27 mouse cellular contexts compared by ENCODE assay signal in the genomic region with DNA sequence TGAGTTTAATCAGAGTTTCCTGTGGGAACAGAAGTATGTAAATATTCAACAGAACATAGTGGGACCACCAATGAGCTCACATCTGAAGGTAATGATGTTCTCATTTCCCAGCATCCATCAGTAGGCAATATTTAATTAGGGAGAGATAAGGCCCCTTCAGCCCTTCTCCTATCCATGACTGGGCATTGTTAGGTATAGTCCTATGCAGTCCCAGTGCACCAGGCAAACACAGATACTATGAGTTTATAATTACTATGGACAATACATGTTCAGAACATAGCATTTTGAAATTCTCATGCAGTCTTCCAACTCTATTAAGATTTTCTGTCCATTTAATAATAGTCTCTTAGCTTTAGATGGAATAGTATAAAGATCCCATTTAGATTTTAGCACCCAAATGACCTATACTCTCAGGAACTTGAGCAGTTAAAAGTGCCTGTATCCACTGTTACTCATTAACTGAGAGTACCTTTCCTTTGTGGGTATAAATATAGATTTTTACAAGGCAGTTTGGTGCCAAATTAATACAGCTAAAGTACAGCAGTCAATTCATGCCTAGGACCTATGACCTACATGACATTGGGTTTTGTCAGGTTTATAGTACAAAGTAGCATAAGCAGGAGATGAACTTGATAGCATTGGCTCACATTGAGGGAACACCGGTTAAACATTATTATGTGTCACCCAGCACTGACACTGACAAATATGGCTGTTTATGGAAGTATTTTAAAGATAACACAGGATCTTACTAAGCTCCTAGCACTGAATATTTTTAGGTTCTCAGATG. TPM values are rescaled to one million over a fixed set of nuclear protein-coding genes. Genes with fewer than 3 reads are reported as not detected.
"Had no signal": no experiment of that assay in that cellular context is flagged by ENCODE, and none has a peak within 500 bp of the region (broad histone marks: within the 10 kb centered on the region; RNA-seq: fewer than 3 reads in every experiment).

No protein-coding gene starts in this region.

- H3K4me2 ChIP-seq: hindbrain, embryonic 15.5 days; limb, embryonic 12.5 days; limb, embryonic 15.5 days; liver, embryonic 15.5 days; lung, embryonic 14.5 days; midbrain, embryonic 13.5 days; neural tube, embryonic 13.5 days; stomach, embryonic 15.5 days had no signal

- H3K9me3 ChIP-seq: hindbrain, embryonic 15.5 days; limb, embryonic 12.5 days; limb, embryonic 15.5 days; liver, embryonic 15.5 days; megakaryocyte, embryonic 14.5 days; midbrain, embryonic 10.5 days; midbrain, embryonic 13.5 days; neural tube, embryonic 13.5 days; stomach, embryonic 15.5 days had no signal

- H3K9ac ChIP-seq: hindbrain, embryonic 15.5 days; limb, embryonic 12.5 days; limb, embryonic 15.5 days; liver, embryonic 15.5 days; lung, embryonic 14.5 days; midbrain, embryonic 13.5 days; neural tube, embryonic 13.5 days; stomach, embryonic 15.5 days had no signal

- H3K27ac ChIP-seq: hindbrain, embryonic 15.5 days; limb, embryonic 12.5 days; limb, embryonic 15.5 days; liver, embryonic 15.5 days; macrophage; midbrain, embryonic 10.5 days; midbrain, embryonic 13.5 days; neural tube, embryonic 13.5 days; stomach, embryonic 15.5 days had no signal

- DNase-seq: left cerebral cortex, postnatal 4 days; lung, embryonic 14.5 days; retina, postnatal 1 day; right cerebral cortex, postnatal 25 days; spleen, adult 18-20 months; thymus, postnatal 25 days had no signal

- ATAC-seq: lung, postnatal 0 days; midbrain, embryonic 13.5 days; midbrain, embryonic 16.5 days had no signal

- H3K4me3 ChIP-seq: hindbrain, embryonic 15.5 days; limb, embryonic 12.5 days; limb, embryonic 15.5 days; liver, embryonic 15.5 days; megakaryocyte, embryonic 14.5 days; midbrain, embryonic 10.5 days; midbrain, embryonic 13.5 days; myocyte; neural tube, embryonic 13.5 days; stomach, embryonic 15.5 days had no signal

- H3K4me1 ChIP-seq: hindbrain, embryonic 15.5 days; limb, embryonic 12.5 days; limb, embryonic 15.5 days; liver, embryonic 15.5 days; megakaryocyte, embryonic 14.5 days; midbrain, embryonic 10.5 days; midbrain, embryonic 13.5 days; neural tube, embryonic 13.5 days; stomach, embryonic 15.5 days had no signal

- H3K36me3 ChIP-seq: hindbrain, embryonic 15.5 days; limb, embryonic 12.5 days; limb, embryonic 15.5 days; liver, embryonic 15.5 days; midbrain, embryonic 10.5 days; midbrain, embryonic 13.5 days; neural tube, embryonic 13.5 days; stomach, embryonic 15.5 days had no signal

- H3K27me3 ChIP-seq: hindbrain, embryonic 15.5 days; limb, embryonic 12.5 days; limb, embryonic 15.5 days; liver, embryonic 15.5 days; megakaryocyte, embryonic 14.5 days; midbrain, embryonic 13.5 days; neural tube, embryonic 13.5 days; stomach, embryonic 15.5 days had no signal

RNA-seq across cellular contexts. Expression of a gene that starts 0.9 kb away (rescaled TPM):
- total RNA-seq: layer of hippocampus, adult 18-20 months; layer of hippocampus, postnatal 14 days; left cerebral cortex, adult 8-10 months; left cerebral cortex, postnatal 14 days; left cerebral cortex, postnatal 4 days; monocyte, adult 5-6 weeks; neutrophil, adult 5-6 weeks had no signal
- polyA plus RNA-seq: hindbrain, embryonic 15.5 days; intestine, embryonic 14.5 days; limb, embryonic 12.5 days; limb, embryonic 15.5 days; lung, embryonic 14.5 days; lung, postnatal 0 days; macrophage; midbrain, embryonic 10.5 days; midbrain, embryonic 13.5 days; midbrain, embryonic 16.5 days; myocyte; neural tube, embryonic 13.5 days; stomach, embryonic 15.5 days; thymus, postnatal 0 days had no signal
